Mouse (Mus musculus): ENCODE data around the gene Haao. TPM values are rescaled to one million over a fixed set of nuclear protein-coding genes. Genes with fewer than 3 reads are reported as not detected.

Haao gene
- polyA plus RNA-seq, 1 experiment from 2014 or later: not detected

GRCm38 (mm10) chr17:83849081-83849675 lies 1.4 kb upstream of the Haao start:
- H3K27ac ChIP-seq (replicated peaks): no peak overlapping the region

GRCm38 (mm10) chr17:83848482-83848881 lies 719 bp upstream of the Haao start:
- Histone ChIP-seq H3K9ac (replicated peaks) (no peak overlapping the region), H3K9me3 (no peaks in the 10 kb centered on the region), H3K4me1 (peaks cover 6% of the 10 kb centered on the region; the same call in 1 of the 2 replicates), H3K27ac (replicated peaks) (no peak overlapping the region), H3K36me3 (no peaks in the 10 kb centered on the region), H3K4me2 (replicated peaks) (no peak overlapping the region), H3K4me3 (no peak overlapping the region), H3K27me3 (no peaks in the 10 kb centered on the region)
- ATAC-seq (replicated peaks): no peak
- 68% methylated on average over 4 of the region's 4 CpGs for WGBS

More at GRCm38 (mm10) chr17:83849081-83849675, 1.4 kb upstream of the Haao start:
- H3K4me1 ChIP-seq: peaks cover 6% of the 10 kb centered on the region; the same call in 1 of the 2 replicates
- H3K4me2 ChIP-seq (replicated peaks): no peak overlapping the region
- 31% methylated on average over 12 of the region's 12 CpGs for WGBS
- H3K4me3 ChIP-seq: no peak overlapping the region
- ATAC-seq (replicated peaks): peak; percentile 48
- H3K9me3 ChIP-seq: no peaks in the 10 kb centered on the region
- H3K9ac ChIP-seq (replicated peaks): no peak overlapping the region
- no peaks in the 10 kb centered on the region for H3K36me3 ChIP-seq
- H3K27me3 ChIP-seq: no peaks in the 10 kb centered on the region

DNA sequence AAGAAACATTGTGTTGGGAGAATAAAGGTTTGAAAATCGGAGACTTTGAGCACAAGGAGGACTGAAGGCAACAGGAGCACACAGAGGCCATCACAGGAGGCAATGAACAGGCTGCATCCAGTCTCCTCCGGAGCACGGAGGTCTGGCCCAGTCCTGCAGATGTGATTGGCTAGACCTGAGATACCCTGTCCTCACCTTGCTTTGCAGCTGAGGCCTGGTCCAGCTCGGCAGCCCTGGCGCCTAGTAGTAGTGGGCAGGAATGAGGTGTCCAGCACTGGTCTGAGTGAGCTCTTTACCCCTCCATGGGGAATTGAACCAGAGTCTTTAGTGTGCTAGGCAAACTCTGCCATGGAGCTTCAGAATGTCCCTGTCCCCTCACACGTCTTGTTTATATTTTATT lies 663 bp downstream of the Haao start:
- no peaks in the 10 kb centered on the region for H3K36me3 ChIP-seq
- no peaks in the 10 kb centered on the region for H3K9me3 ChIP-seq
- no peak overlapping the region for H3K27ac ChIP-seq (replicated peaks)
- no peak for ATAC-seq (replicated peaks)
- no peaks in the 10 kb centered on the region for H3K27me3 ChIP-seq
- H3K4me3 ChIP-seq: no peak overlapping the region
- H3K4me2 ChIP-seq (replicated peaks): no peak overlapping the region
- H3K9ac ChIP-seq (replicated peaks): no peak overlapping the region
- H3K4me1 ChIP-seq: peaks cover 6% of the 10 kb centered on the region; the same call in 1 of the 2 replicates
- 88% methylated on average over 6 of the region's 6 CpGs for WGBS

- no peak for ATAC-seq (replicated peaks)
- Histone ChIP-seq H3K27me3 (no peaks in the 10 kb centered on the region), H3K4me2 (replicated peaks) (no peak overlapping the region), H3K4me3 (no peak overlapping the region), H3K36me3 (no peaks in the 10 kb centered on the region), H3K4me1 (peaks cover 6% of the 10 kb centered on the region; the same call in 1 of the 2 replicates), H3K27ac (replicated peaks) (no peak overlapping the region), H3K9me3 (no peaks in the 10 kb centered on the region), H3K9ac (replicated peaks) (no peak overlapping the region)
- WGBS: 80% methylated on average over 21 of the region's 21 CpGs
Measured at GRCm38 (mm10) chr17:83846301-83847021, 1.3 kb downstream of the Haao start.

DNA sequence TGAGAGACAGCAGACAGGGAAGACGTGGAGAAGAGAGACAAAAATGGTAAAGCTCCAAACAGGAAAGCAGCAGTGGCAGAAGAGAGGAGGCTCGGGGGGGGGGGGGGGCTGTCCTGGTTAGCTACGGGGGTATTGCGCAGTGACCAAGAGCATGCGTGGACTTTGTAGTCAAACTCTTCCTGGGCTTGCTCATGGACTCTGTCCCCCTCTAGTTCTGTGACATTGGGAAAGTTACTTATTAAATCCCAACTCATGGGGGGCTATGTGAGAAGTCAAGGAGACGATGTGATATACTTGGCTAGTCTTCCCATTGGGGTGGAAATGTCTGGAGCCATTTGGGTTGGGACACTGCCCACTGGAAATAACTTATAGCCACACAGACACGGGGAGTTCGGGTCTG lies 2.2 kb downstream of the Haao start:
- Histone ChIP-seq H3K9me3 (no peaks in the 10 kb centered on the region), H3K36me3 (no peaks in the 10 kb centered on the region), H3K4me1 (peaks cover 6% of the 10 kb centered on the region; the same call in 1 of the 2 replicates), H3K4me3 (no peak overlapping the region), H3K27ac (replicated peaks) (no peak overlapping the region), H3K27me3 (no peaks in the 10 kb centered on the region), H3K4me2 (replicated peaks) (no peak overlapping the region), H3K9ac (replicated peaks) (no peak overlapping the region)
- 86% methylated on average over 7 of the region's 8 CpGs for WGBS
- ATAC-seq (replicated peaks): no peak

DNA sequence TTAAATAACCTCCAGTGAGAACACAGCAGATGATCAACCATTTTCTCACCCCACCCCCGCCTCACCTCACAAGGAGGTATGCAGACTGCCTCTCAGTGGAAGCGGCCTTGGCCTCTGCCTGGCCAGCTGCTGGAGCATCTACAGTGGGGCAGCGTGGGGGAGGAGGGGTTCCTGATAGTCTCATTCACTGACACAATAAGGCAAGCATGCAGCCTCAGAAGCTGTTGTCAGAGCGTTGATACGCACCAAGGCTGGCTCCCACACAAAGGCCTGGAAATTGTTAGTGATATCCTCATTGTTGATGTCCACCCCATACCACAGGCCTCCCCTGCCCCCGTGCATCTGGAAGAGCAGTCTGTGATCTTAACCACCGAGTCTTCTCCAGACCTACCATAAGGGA lies 4.0 kb downstream of the Haao start:
- no peak overlapping the region for H3K4me3 ChIP-seq
- no peaks in the 10 kb centered on the region for H3K36me3 ChIP-seq
- H3K27me3 ChIP-seq: no peaks in the 10 kb centered on the region
- 56% methylated on average over 7 of the region's 7 CpGs for WGBS
- no peak overlapping the region for H3K4me2 ChIP-seq (replicated peaks)
- no peak overlapping the region for H3K9ac ChIP-seq (replicated peaks)
- no peak overlapping the region for H3K27ac ChIP-seq (replicated peaks)
- H3K4me1 ChIP-seq: no peaks in the 10 kb centered on the region
- ATAC-seq (replicated peaks): no peak
- no peaks in the 10 kb centered on the region for H3K9me3 ChIP-seq

- no peak overlapping the region for H3K4me2 ChIP-seq (replicated peaks)
- WGBS: 83% methylated on average over 5 of the region's 5 CpGs
- no peak overlapping the region for H3K4me3 ChIP-seq
- no peak overlapping the region for H3K9ac ChIP-seq (replicated peaks)
- H3K9me3 ChIP-seq: no peaks in the 10 kb centered on the region
- H3K4me1 ChIP-seq: no peaks in the 10 kb centered on the region
- no peak overlapping the region for H3K27ac ChIP-seq (replicated peaks)
- H3K36me3 ChIP-seq: no peaks in the 10 kb centered on the region
- ATAC-seq (replicated peaks): no peak
- no peaks in the 10 kb centered on the region for H3K27me3 ChIP-seq
Measured at GRCm38 (mm10) chr17:83841011-83841410, 6.8 kb downstream of the Haao start.

DNA sequence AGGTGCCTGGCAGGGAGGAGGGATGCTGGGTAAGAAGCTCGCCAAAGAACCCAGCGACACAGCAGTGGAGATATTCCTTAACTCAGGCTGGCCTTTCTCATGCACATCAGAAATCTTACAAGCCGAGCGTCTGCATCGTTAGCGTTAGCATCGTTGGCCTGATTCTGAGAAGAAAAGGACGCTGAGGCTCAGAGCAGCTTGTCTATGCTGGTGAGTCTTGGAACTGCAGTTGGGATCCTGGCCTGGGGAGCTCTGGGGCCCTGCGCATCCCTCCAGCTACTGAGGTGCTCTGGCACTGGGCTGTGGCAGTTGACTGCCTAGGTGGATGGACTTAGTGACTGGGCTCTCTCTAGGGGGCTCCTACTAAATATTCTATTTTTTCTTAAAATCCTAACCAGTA lies 8.6 kb downstream of the Haao start:
- Histone ChIP-seq H3K36me3 (no peaks in the 10 kb centered on the region), H3K27ac (replicated peaks) (no peak overlapping the region), H3K4me2 (replicated peaks) (no peak overlapping the region), H3K4me1 (no peaks in the 10 kb centered on the region), H3K4me3 (no peak overlapping the region), H3K9ac (replicated peaks) (no peak overlapping the region), H3K27me3 (no peaks in the 10 kb centered on the region), H3K9me3 (no peaks in the 10 kb centered on the region)
- WGBS: 37% methylated on average over 9 of the region's 9 CpGs
- no peak for ATAC-seq (replicated peaks)

GRCm38 (mm10) chr17:83837659-83838190 lies 10.0 kb downstream of the Haao start:
- Histone ChIP-seq H3K9me3 (no peaks in the 10 kb centered on the region), H3K4me3 (no peak overlapping the region), H3K4me1 (no peaks in the 10 kb centered on the region), H3K27ac (replicated peaks) (no peak overlapping the region), H3K27me3 (no peaks in the 10 kb centered on the region), H3K9ac (replicated peaks) (no peak overlapping the region), H3K4me2 (replicated peaks) (no peak overlapping the region), H3K36me3 (no peaks in the 10 kb centered on the region)
- no peak for ATAC-seq (replicated peaks)
- 74% methylated on average over 8 of the region's 8 CpGs for WGBS

DNA sequence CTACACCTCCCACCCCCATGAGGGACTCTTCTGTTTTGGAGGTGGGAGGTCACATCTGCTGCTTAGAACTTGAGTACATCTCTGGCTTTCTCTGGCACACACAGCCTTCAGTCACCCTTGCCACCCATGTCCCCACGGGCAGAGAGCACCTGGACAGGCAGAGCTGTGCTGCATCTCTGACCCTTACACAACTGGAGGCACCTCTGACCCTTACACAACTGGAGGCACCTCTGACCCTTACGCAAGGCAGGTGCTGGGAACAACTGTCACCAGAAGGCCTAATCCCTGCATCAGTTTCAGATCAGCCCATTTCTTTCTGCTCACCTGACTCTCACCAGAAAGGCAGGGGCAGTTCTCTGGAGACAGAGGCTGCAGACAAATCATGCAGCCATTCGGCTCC lies 11.7 kb downstream of the Haao start:
- no peak overlapping the region for H3K27ac ChIP-seq (replicated peaks)
- no peak overlapping the region for H3K4me2 ChIP-seq (replicated peaks)

DNA sequence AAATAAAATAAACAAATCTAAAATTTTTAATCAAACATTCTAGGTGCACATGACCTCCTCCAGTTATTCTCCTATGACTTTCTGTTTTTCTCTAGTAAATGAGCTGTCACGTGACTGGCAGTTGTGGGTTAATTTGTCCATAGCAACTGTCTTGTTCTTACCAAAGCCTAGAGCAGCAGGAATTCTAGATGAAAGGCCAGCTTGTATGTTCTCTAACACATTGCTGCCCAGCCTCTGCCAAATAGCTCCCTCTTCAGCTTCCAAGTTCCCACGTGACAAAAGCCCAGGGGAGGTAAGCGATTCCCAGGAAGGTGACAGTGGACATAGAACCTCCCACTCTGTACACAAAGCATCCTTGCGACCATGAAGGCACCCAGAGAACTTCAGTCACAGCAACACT lies 13.6 kb downstream of the Haao start:
- H3K9ac ChIP-seq (replicated peaks): no peak overlapping the region
- ATAC-seq (replicated peaks): no peak
- no peaks in the 10 kb centered on the region for H3K9me3 ChIP-seq
- WGBS: 37% methylated on average over 4 of the region's 4 CpGs
- H3K4me1 ChIP-seq: no peaks in the 10 kb centered on the region
- H3K36me3 ChIP-seq: no peaks in the 10 kb centered on the region
- no peaks in the 10 kb centered on the region for H3K27me3 ChIP-seq
- H3K27ac ChIP-seq (replicated peaks): no peak overlapping the region
- no peak overlapping the region for H3K4me3 ChIP-seq
- H3K4me2 ChIP-seq (replicated peaks): no peak overlapping the region

More for the DNA sequence above, 11.7 kb downstream of the Haao start:
- WGBS: 80% methylated on average over 3 of the region's 3 CpGs
- Histone ChIP-seq H3K9ac (replicated peaks) (no peak overlapping the region), H3K9me3 (no peaks in the 10 kb centered on the region), H3K4me3 (no peak overlapping the region), H3K27me3 (no peaks in the 10 kb centered on the region), H3K36me3 (no peaks in the 10 kb centered on the region), H3K4me1 (no peaks in the 10 kb centered on the region)
- ATAC-seq (replicated peaks): no peak

DNA sequence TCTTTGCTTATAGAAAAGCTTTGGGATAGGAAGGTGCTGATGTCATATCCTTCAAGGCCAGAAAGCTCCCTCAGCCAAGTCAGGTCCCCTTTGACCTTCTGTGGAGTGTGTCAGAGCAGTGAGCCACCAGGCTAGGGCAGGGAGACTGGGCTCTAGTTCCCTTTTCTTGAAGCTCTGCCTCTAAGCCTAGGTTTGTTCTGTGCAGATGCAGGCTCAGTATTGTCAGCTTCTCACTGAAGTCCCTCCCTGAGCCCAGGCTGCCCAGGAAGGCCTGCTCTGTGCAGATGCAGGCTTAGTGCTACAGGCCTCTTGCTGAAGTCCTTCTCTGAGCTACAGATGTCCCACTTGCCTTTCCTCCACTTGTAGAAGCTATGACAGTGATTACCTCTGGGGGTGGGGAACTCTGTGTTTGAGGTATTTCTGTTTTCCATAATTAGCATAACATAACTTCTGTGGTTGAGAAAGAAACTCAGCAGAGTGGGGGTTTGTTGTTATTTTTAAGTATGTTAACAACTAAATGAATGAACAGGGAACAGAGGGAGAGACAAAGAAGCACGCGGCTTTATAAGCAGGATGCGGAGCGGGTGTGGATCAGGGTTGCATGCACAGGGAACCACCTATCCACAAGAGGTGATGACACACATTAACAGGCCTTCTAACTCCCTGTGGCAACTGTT lies 17.0 kb downstream of the Haao start:
- Histone ChIP-seq H3K27me3 (no peaks in the 10 kb centered on the region), H3K4me2 (replicated peaks) (no peak overlapping the region), H3K9ac (replicated peaks) (no peak overlapping the region), H3K4me3 (no peak overlapping the region), H3K9me3 (no peaks in the 10 kb centered on the region), H3K36me3 (no peaks in the 10 kb centered on the region), H3K4me1 (no peaks in the 10 kb centered on the region), H3K27ac (replicated peaks) (no peak overlapping the region)
- ATAC-seq (replicated peaks): no peak
- WGBS: 87% methylated on average over 4 of the region's 4 CpGs

All from forebrain, embryonic 15.5 days (tissue).